Mouse (Mus musculus) liver, postnatal 0 days (tissue): ENCODE measurements at regions not wholly inside any gene's neighbourhood (a gene's known extent, or its start where the extent isn't known, plus 50 kb on each side); places are given as distances from the start of the nearest gene placed in this dataset.
"Not testable (repeated sequence)": the region's sequence is repeated elsewhere in the genome, so short reads cannot be mapped to it uniquely, and the experiment has no call there.

Experiments used
- ATAC-seq: fragments of 200-750 bp; cut with Nextera tagmentation; 2 replicates; pipeline ENCODE4 v1.8.0; 2017; ENCODE audit warnings: mild to moderate bottlenecking, moderate library complexity
- DNase-seq: peaks from one replicate; pipeline ENCODE4 v3.0.0-alpha.2; 2016
- H3K27ac ChIP-seq: fragments of 300-500 bp; sonication (generic); 2 replicates; pipeline ENCODE4 v1.5.1; 2014; ENCODE audit warnings: antibody characterized with exemption, moderate library complexity, mild to moderate bottlenecking, low read depth
- H3K27me3 ChIP-seq: fragments of 300-500 bp; sonication (generic); 2 replicates; pipeline ENCODE4 v1.6.1; 2014; ENCODE audit warnings: low read length, control low read depth, mixed read lengths; ENCODE audit not compliant: insufficient read depth
- H3K36me3 ChIP-seq: fragments of 300-500 bp; sonication (generic); replicated peaks from 2 replicates; pipeline ENCODE4 v1.6.1; 2014; ENCODE audit warnings: mild to moderate bottlenecking, control low read depth, low read length, moderate library complexity, mixed read lengths; ENCODE audit not compliant: insufficient read depth
- H3K4me1 ChIP-seq: fragments of 300-500 bp; sonication (generic); 2 replicates; pipeline ENCODE4 v1.6.1; 2014; ENCODE audit warnings: antibody characterized with exemption, mild to moderate bottlenecking, control low read depth; ENCODE audit not compliant: insufficient read depth
- H3K4me2 ChIP-seq: fragments of 300-500 bp; sonication (generic); 2 replicates; pipeline ENCODE4 v1.6.1; 2014; ENCODE audit warnings: low read depth, mild to moderate bottlenecking, low read length, moderate library complexity, mixed read lengths
- H3K4me3 ChIP-seq: fragments of 300-500 bp; sonication (generic); 2 replicates; pipeline ENCODE4 v1.5.1; 2014; ENCODE audit warnings: low read depth, low read length
- H3K9ac ChIP-seq: fragments of 300-500 bp; sonication (generic); replicated peaks from 2 replicates; pipeline ENCODE4 v1.6.1; 2014; ENCODE audit warnings: mild to moderate bottlenecking, moderate library complexity
- H3K9me3 ChIP-seq: fragments of 300-500 bp; sonication (generic); 2 replicates; pipeline ENCODE4 v1.6.1; 2016; ENCODE audit warnings: mild to moderate bottlenecking, control low read depth, low read length, mixed read lengths
- CTCF ChIP-seq: sonication (generic); IDR thresholded peaks from 2 replicates; pipeline ENCODE4 v1.5.1; 2016; ENCODE audit warnings: antibody characterized with exemption, low read depth
- EP300 ChIP-seq: IDR thresholded peaks from 2 replicates; pipeline ENCODE4 v1.6.1; 2016; ENCODE audit warnings: antibody characterized with exemption, low read depth, mild to moderate bottlenecking
- WGBS: fragments of 180-500 bp; shearing (Covaris S2); extraction: QIAGEN DNeasy Blood & Tissue Kit; methylation state at CpG from one replicate; pipeline ENCODE4 v1.1.7; 2014; ENCODE audit not compliant: insufficient replicate concordance; 5-methylcytosine and 5-hydroxymethylcytosine counted together

GRCm38 (mm10) chr14:18486132-18486800 is 154.6 kb upstream of the Ube2e1 start:
- H3K9me3 ChIP-seq, result no peaks in the 10 kb centered on the region
- no peak for TF ChIP-seq CTCF
- TF ChIP-seq EP300, result no peak
- 71% methylated on average over 4 of the region's 4 CpGs for WGBS
- no peak overlapping the region for H3K4me2 ChIP-seq
- no peak overlapping the region for H3K27ac ChIP-seq
- no peak for ATAC-seq
- no peaks in the 10 kb centered on the region for H3K4me1 ChIP-seq
- H3K9ac ChIP-seq, result no peak overlapping the region
- DNase-seq, result no peak
- H3K27me3 ChIP-seq, result no peaks in the 10 kb centered on the region
- H3K4me3 ChIP-seq, result no peak overlapping the region
- H3K36me3 ChIP-seq, result no peaks in the 10 kb centered on the region

- no peak overlapping the region for H3K27ac ChIP-seq
- ATAC-seq, result no peak
- H3K9me3 ChIP-seq, result no peaks in the 10 kb centered on the region
- no peak overlapping the region for H3K4me3 ChIP-seq
- TF ChIP-seq EP300 (no peak), CTCF (no peak)
- no peaks in the 10 kb centered on the region for H3K4me1 ChIP-seq
- no peaks in the 10 kb centered on the region for H3K27me3 ChIP-seq
- H3K9ac ChIP-seq, result no peak overlapping the region
- H3K4me2 ChIP-seq, result no peak overlapping the region
- DNase-seq, result no peak
- no peaks in the 10 kb centered on the region for H3K36me3 ChIP-seq
Observed at GRCm38 (mm10) chr14:18485526-18485925, 153.9 kb upstream of the Ube2e1 start.

- H3K9me3 ChIP-seq, result no peaks in the 10 kb centered on the region
- no peaks in the 10 kb centered on the region for H3K36me3 ChIP-seq
- TF ChIP-seq CTCF, result no peak
- no peak for TF ChIP-seq EP300
- H3K9ac ChIP-seq, result no peak overlapping the region
- WGBS, result 73% methylated on average over 3 of the region's 3 CpGs
- no peak for DNase-seq
- no peak for ATAC-seq
- H3K27ac ChIP-seq, result no peak overlapping the region
- no peaks in the 10 kb centered on the region for H3K27me3 ChIP-seq
- H3K4me2 ChIP-seq, result no peak overlapping the region
- no peaks in the 10 kb centered on the region for H3K4me1 ChIP-seq
- H3K4me3 ChIP-seq, result no peak overlapping the region
Observed at GRCm38 (mm10) chr14:18476795-18477320, 145.2 kb upstream of the Ube2e1 start.

GRCm38 (mm10) chr14:18468611-18469010 is 137.0 kb upstream of the Ube2e1 start:
- ATAC-seq, result no peak
- TF ChIP-seq CTCF, result no peak
- TF ChIP-seq EP300, result no peak
- Histone ChIP-seq H3K27ac (no peak overlapping the region), H3K36me3 (no peaks in the 10 kb centered on the region), H3K4me2 (no peak overlapping the region), H3K27me3 (no peaks in the 10 kb centered on the region), H3K9ac (no peak overlapping the region), H3K4me1 (no peaks in the 10 kb centered on the region), H3K9me3 (no peaks in the 10 kb centered on the region), H3K4me3 (no peak overlapping the region)
- no peak for DNase-seq
- 79% methylated on average over 3 of the region's 3 CpGs for WGBS

- not testable (repeated sequence) for DNase-seq, H3K4me3 ChIP-seq, H3K36me3 ChIP-seq, H3K4me1 ChIP-seq, ATAC-seq, H3K9me3 ChIP-seq, H3K4me2 ChIP-seq, H3K27me3 ChIP-seq, H3K9ac ChIP-seq, H3K27ac ChIP-seq
- WGBS, result 61% methylated on average over 4 of the region's 4 CpGs
Observed at GRCm38 (mm10) chr14:18466864-18467263, 135.2 kb upstream of the Ube2e1 start.

- not testable (repeated sequence) for H3K4me2 ChIP-seq, H3K36me3 ChIP-seq, H3K4me1 ChIP-seq, H3K4me3 ChIP-seq, H3K9me3 ChIP-seq, H3K27ac ChIP-seq, DNase-seq, ATAC-seq, H3K9ac ChIP-seq, H3K27me3 ChIP-seq
- WGBS, result 33% methylated on average over 5 of the region's 5 CpGs
Observed at GRCm38 (mm10) chr14:18464199-18464598, 132.5 kb upstream of the Ube2e1 start.
